Mouse (Mus musculus) hindbrain, embryonic 15.5 days (tissue): Measurements from ENCODE around the gene Cdk2ap2. TPM values are rescaled to one million over a fixed set of nuclear protein-coding genes. Genes with fewer than 3 reads are reported as not detected.
"Not testable (repeated sequence)": the region's sequence is repeated elsewhere in the genome, so short reads cannot be mapped to it uniquely, and the experiment has no call there.

ENCODE experiments used
- ATAC-seq: fragments of 200-750 bp; cut with Nextera tagmentation; 2 replicates; pipeline ENCODE4 v1.8.0; 2017; ENCODE audit warnings: low read depth, moderate number of reproducible peaks, moderate TSS enrichment; ENCODE audit not compliant: low FRiP score
- H3K27ac ChIP-seq: fragments of 300-500 bp; sonication (generic); replicated peaks from 2 replicates; pipeline ENCODE4 v1.5.1; 2015; ENCODE audit warnings: mild to moderate bottlenecking, inconsistent platforms
- H3K27me3 ChIP-seq: fragments of 300-500 bp; sonication (generic); 2 replicates; pipeline ENCODE4 v1.6.1; 2015; ENCODE audit warnings: control low read depth, inconsistent platforms
- H3K36me3 ChIP-seq: fragments of 300-500 bp; sonication (generic); 2 replicates; pipeline ENCODE4 v1.6.1; 2015; ENCODE audit warnings: control low read depth, inconsistent platforms
- H3K4me1 ChIP-seq: fragments of 300-500 bp; sonication (generic); replicated peaks from 2 replicates; pipeline ENCODE4 v1.6.1; 2015; ENCODE audit warnings: control low read depth, inconsistent platforms
- H3K4me2 ChIP-seq: fragments of 300-500 bp; sonication (generic); 2 replicates; pipeline ENCODE4 v1.6.1; 2015; ENCODE audit warnings: moderate library complexity, mild to moderate bottlenecking, inconsistent platforms
- H3K4me3 ChIP-seq: fragments of 300-500 bp; sonication (generic); 2 replicates; pipeline ENCODE4 v1.5.1; 2015; ENCODE audit warnings: mild to moderate bottlenecking, inconsistent platforms
- H3K9ac ChIP-seq: fragments of 300-500 bp; sonication (generic); 2 replicates; pipeline ENCODE4 v1.6.1; 2015; ENCODE audit warnings: inconsistent platforms
- H3K9me3 ChIP-seq: fragments of 300-500 bp; sonication (generic); 2 replicates; pipeline ENCODE4 v1.6.1; 2016; ENCODE audit warnings: control low read depth, inconsistent platforms
- WGBS: fragments of 180-500 bp; shearing (Covaris S2); methylation state at CpG from one replicate; pipeline ENCODE4 v1.1.7; 2015; 5-methylcytosine and 5-hydroxymethylcytosine counted together
- polyA plus RNA-seq: library from polyadenylated mRNA; unstranded; fragments of >200 nt; fragmentation: Nextera tagmentation; extraction: Ambion mirVana; gene quantifications from 2 replicates; pipeline ENCODE4 v1.2.1, GENCODE M21; 2015

Gene Cdk2ap2
- polyA plus RNA-seq, result 82.5 and 92.5 TPM in 2 replicates

- peak; percentile 95 for ATAC-seq
- WGBS, result under 1% methylated on average over 65 of the region's 65 CpGs
- no peaks in the 10 kb centered on the region for H3K9me3 ChIP-seq
These were observed at the start of gene Cdk2ap2 for GRCm38 (mm10) chr19:4096642-4097440. Cdk2ap2 (plus strand) TSS chr19:4097182.

GRCm38 (mm10) chr19:4047859-4048258, 49.1 kb upstream of the Cdk2ap2 start:
- no peak for ATAC-seq
- Histone ChIP-seq H3K4me3 (no peak overlapping the region), H3K27ac (no peak overlapping the region), H3K36me3 (no peaks in the 10 kb centered on the region), H3K4me1 (no peaks in the 10 kb centered on the region), H3K27me3 (no peaks in the 10 kb centered on the region), H3K9ac (no peak overlapping the region), H3K4me2 (no peak overlapping the region), H3K9me3 (no peaks in the 10 kb centered on the region)
- 20% methylated on average over 4 of the region's 4 CpGs for WGBS

More at GRCm38 (mm10) chr19:4096642-4097440, at the start of gene Cdk2ap2:
- Histone ChIP-seq H3K36me3 (no peaks in the 10 kb centered on the region), H3K4me1 (peaks cover 55% of the 10 kb centered on the region), H3K4me3 (peak within 1 kb of the TSS; percentile 74), H3K4me2 (peak within 1 kb of the TSS; percentile 73), H3K27ac (peak within 1 kb of the TSS; percentile 95), H3K27me3 (no peaks in the 10 kb centered on the region), H3K9ac (peak within 1 kb of the TSS; percentile 58)

GRCm38 (mm10) chr19:4049069-4049468, 47.9 kb upstream of the Cdk2ap2 start:
- not testable (repeated sequence) for H3K9me3 ChIP-seq, H3K9ac ChIP-seq, H3K27ac ChIP-seq, H3K4me2 ChIP-seq, H3K4me1 ChIP-seq, ATAC-seq, H3K36me3 ChIP-seq, H3K4me3 ChIP-seq, H3K27me3 ChIP-seq
- WGBS, result 85% methylated on average over 5 of the region's 5 CpGs

GRCm38 (mm10) chr19:4051016-4051415, 46.0 kb upstream of the Cdk2ap2 start:
- H3K27ac ChIP-seq, result no peak overlapping the region
- WGBS, result 94% methylated on average over 5 of the region's 5 CpGs
- H3K4me3 ChIP-seq, result no peak overlapping the region
- ATAC-seq, result no peak
- no peaks in the 10 kb centered on the region for H3K9me3 ChIP-seq
- H3K4me2 ChIP-seq, result no peak overlapping the region
- no peaks in the 10 kb centered on the region for H3K36me3 ChIP-seq
- no peaks in the 10 kb centered on the region for H3K4me1 ChIP-seq
- H3K9ac ChIP-seq, result no peak overlapping the region
- no peaks in the 10 kb centered on the region for H3K27me3 ChIP-seq

- H3K4me2 ChIP-seq, result no peak overlapping the region
- WGBS, result 56% methylated on average over 10 of the region's 10 CpGs
- ATAC-seq, result no peak
These were observed 45.1 kb upstream of the Cdk2ap2 start for GRCm38 (mm10) chr19:4051741-4052515.

GRCm38 (mm10) chr19:4052516-4053030, 44.4 kb upstream of the Cdk2ap2 start:
- WGBS, result 68% methylated on average over 5 of the region's 5 CpGs
- Histone ChIP-seq H3K9me3 (no peaks in the 10 kb centered on the region), H3K36me3 (no peaks in the 10 kb centered on the region), H3K4me1 (no peaks in the 10 kb centered on the region), H3K27me3 (no peaks in the 10 kb centered on the region), H3K9ac (no peak overlapping the region), H3K4me3 (no peak overlapping the region), H3K4me2 (no peak overlapping the region), H3K27ac (no peak overlapping the region)
- ATAC-seq, result no peak

More at GRCm38 (mm10) chr19:4051741-4052515, 45.1 kb upstream of the Cdk2ap2 start:
- no peak overlapping the region for H3K4me3 ChIP-seq
- no peaks in the 10 kb centered on the region for H3K9me3 ChIP-seq
- H3K9ac ChIP-seq, result no peak overlapping the region
- H3K4me1 ChIP-seq, result no peaks in the 10 kb centered on the region
- H3K27me3 ChIP-seq, result no peaks in the 10 kb centered on the region
- no peak overlapping the region for H3K27ac ChIP-seq
- no peaks in the 10 kb centered on the region for H3K36me3 ChIP-seq

GRCm38 (mm10) chr19:4054613-4055012, 42.4 kb upstream of the Cdk2ap2 start:
- Histone ChIP-seq H3K4me2 (no peak overlapping the region), H3K27me3 (no peaks in the 10 kb centered on the region), H3K27ac (no peak overlapping the region), H3K4me3 (no peak overlapping the region), H3K9ac (no peak overlapping the region), H3K9me3 (no peaks in the 10 kb centered on the region), H3K36me3 (no peaks in the 10 kb centered on the region), H3K4me1 (no peaks in the 10 kb centered on the region)
- 89% methylated on average over 5 of the region's 5 CpGs for WGBS
- no peak for ATAC-seq

GRCm38 (mm10) chr19:4055216-4055946, 41.6 kb upstream of the Cdk2ap2 start:
- H3K4me3 ChIP-seq, result no peak overlapping the region
- H3K4me2 ChIP-seq, result no peak overlapping the region
- no peak overlapping the region for H3K9ac ChIP-seq
- H3K27ac ChIP-seq, result no peak overlapping the region
- ATAC-seq, result no peak
- 72% methylated on average over 8 of the region's 8 CpGs for WGBS
- H3K4me1 ChIP-seq, result no peaks in the 10 kb centered on the region
- H3K9me3 ChIP-seq, result no peaks in the 10 kb centered on the region
- no peaks in the 10 kb centered on the region for H3K27me3 ChIP-seq
- no peaks in the 10 kb centered on the region for H3K36me3 ChIP-seq

- WGBS, result 66% methylated on average over 15 of the region's 15 CpGs
- H3K4me2 ChIP-seq, result no peak overlapping the region
- no peak overlapping the region for H3K9ac ChIP-seq
- no peaks in the 10 kb centered on the region for H3K36me3 ChIP-seq
- no peaks in the 10 kb centered on the region for H3K27me3 ChIP-seq
- H3K27ac ChIP-seq, result no peak overlapping the region
- H3K4me1 ChIP-seq, result no peaks in the 10 kb centered on the region
- ATAC-seq, result no peak
- H3K9me3 ChIP-seq, result no peaks in the 10 kb centered on the region
- no peak overlapping the region for H3K4me3 ChIP-seq
These were observed 40.9 kb upstream of the Cdk2ap2 start for GRCm38 (mm10) chr19:4055947-4056693.

- H3K27me3 ChIP-seq, result no peaks in the 10 kb centered on the region
- no peak overlapping the region for H3K27ac ChIP-seq
- ATAC-seq, result no peak
- no peaks in the 10 kb centered on the region for H3K4me1 ChIP-seq
- WGBS, result 30% methylated on average over 4 of the region's 4 CpGs
- no peak overlapping the region for H3K4me2 ChIP-seq
- no peak overlapping the region for H3K9ac ChIP-seq
- H3K36me3 ChIP-seq, result no peaks in the 10 kb centered on the region
- H3K9me3 ChIP-seq, result no peaks in the 10 kb centered on the region
- H3K4me3 ChIP-seq, result no peak overlapping the region
These were observed 40.3 kb upstream of the Cdk2ap2 start for GRCm38 (mm10) chr19:4056727-4057126.

GRCm38 (mm10) chr19:4057389-4057788, 39.6 kb upstream of the Cdk2ap2 start:
- Histone ChIP-seq H3K27ac (no peak overlapping the region), H3K4me3 (no peak overlapping the region), H3K36me3 (no peaks in the 10 kb centered on the region), H3K4me2 (no peak overlapping the region), H3K9ac (no peak overlapping the region), H3K9me3 (no peaks in the 10 kb centered on the region), H3K4me1 (no peaks in the 10 kb centered on the region), H3K27me3 (no peaks in the 10 kb centered on the region)
- WGBS, result 84% methylated on average over 13 of the region's 13 CpGs
- no peak for ATAC-seq
